Mouse (Mus musculus) cerebellum, adult (tissue): ENCODE measurements around the gene Foxk2.

Source experiments
- ATAC-seq: cut with Nextera tagmentation; 2 replicates; pipeline ENCODE4 v1.9.2; 2017; ENCODE audit warnings: mild to moderate bottlenecking, moderate library complexity, mixed read lengths; ENCODE audit not compliant: insufficient number of reproducible peaks, low FRiP score, low TSS enrichment

The Foxk2 gene

DNA sequence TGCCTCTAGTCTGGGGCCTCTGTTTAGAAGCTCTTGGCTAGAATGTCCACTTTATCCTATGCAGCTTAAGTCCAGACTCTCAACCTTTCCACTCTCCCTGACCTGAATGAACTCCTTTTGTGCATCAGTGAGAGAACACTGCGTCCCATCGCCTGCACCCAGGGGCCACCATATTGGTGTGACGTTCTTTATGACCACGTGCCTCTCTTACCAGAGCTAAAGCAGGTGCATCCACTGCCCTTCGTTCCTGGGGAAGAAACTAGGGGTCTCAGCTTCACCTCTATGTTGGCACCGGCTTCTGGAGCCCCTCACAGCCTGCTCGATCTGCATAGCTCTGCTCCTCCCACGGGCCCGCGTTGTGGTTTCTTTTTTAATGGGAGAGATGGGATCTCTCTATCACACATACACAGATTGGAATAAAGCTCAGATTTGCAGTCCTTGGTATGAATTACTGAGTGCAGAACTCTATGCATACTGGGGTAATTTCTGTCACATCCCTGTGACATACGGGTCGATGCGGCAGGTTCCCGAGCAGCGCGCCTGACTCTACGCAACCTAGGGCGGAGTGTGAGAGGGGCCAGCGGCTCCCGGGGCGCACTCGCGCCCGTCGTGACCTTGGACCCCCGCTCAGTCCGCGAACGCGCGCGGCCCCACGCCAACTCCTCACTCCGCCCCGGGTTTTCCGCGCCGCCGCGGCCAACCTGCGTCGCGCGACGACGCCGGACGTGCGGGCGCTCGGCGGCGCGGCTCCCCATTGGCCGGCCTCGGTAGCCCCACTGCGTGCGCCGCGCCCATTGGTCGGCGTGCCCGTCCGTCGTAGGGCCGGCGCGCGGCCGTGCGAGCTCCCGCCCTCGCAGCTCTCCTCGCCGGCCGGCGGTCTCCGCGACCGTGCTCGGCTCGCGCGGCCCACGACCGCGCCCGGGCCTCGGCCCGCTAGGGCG lies at the start of gene Foxk2:
TSS of gene Foxk2 (plus strand) at position 831 of the 941 bp plus-strand sequence.
- peak; percentile 96 for ATAC-seq

DNA sequence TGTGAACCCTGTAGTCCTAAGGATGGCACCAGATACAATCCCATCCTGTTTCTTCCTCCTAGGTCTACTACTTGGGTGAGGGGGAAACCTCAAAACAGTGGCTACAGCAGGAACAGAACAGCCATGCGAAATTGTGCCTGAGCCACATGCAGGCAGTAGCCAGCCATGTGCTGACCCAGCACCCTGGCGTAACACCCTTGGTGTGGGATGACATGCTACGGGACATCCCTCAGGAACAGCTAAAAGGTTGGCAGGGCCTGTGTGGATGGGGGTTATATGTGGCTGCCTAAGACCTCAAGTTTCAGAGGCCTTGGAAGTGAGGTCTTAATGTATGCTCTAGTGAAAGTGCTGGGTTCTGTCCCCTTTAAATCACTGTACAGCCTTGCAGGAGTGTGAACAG lies 43.0 kb upstream of the Foxk2 start:
- no peak for ATAC-seq

DNA sequence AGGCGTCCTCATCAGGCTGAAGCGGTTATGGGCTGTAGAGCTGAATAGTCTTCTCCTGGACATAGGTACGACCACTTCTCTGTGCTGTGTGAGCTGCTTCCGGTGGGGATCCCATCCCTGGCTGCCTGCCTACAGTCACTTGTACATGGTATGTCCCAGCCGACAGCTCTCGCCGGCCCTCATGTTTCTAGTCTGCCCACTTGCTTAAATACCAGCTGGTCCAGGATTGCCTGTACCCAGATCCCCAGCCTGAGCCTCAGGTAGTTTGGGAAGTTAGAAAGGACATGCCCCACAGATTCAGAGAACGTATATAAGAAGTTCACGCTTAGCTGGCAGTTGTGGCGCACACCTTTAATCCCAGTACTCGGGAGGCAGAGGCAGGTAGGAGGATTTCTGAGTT lies 40.0 kb upstream of the Foxk2 start:
- no peak for ATAC-seq

- no peak for ATAC-seq
Observed at GRCm38 (mm10) chr11:121220771-121221170, 39.0 kb upstream of the Foxk2 start.

- peak; percentile 54; the same call in 1 of the 2 replicates for ATAC-seq
Observed at GRCm38 (mm10) chr11:121221321-121222010, 38.3 kb upstream of the Foxk2 start.

DNA sequence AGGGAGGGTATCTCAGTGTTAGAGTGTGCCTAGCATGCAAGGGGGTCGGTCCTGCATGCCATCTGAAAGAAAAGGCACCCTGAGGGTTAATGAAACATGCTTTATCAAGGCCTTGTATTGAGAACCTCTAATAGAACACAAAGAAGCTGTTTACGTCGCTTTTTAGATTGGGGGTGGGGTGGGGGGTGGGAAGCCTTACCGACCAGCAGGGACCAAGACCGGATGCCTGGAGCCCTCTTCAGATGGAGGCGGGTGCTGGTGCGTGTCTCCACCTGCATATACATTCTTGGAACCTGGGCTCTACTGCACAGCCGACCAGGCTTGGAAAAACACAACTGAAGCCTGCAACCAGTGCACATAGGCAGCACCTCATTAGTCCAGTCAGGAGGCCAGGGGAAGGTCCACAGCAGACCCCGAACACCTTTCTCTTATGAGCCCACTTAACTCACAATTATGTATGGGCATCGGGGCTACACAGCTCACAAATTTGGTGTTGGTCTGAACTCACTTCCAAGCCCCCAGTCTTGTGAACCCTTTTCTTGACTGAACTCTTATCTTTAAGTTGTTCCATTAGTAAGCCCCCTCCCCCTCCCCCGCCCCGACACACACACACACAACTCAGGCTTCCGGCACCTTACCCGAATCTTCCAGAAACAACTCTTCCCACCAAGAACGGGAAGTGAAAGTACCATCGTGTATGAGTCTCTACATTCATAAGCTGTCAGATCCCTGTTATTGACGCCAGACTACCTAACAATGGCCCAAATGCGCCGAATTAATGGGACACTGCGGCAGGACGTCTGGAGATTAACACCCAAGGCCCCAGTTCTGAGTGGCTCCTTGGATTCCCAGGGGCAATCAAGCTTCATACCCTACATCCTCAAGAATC lies 31.4 kb upstream of the Foxk2 start:
- ATAC-seq = no peak

DNA sequence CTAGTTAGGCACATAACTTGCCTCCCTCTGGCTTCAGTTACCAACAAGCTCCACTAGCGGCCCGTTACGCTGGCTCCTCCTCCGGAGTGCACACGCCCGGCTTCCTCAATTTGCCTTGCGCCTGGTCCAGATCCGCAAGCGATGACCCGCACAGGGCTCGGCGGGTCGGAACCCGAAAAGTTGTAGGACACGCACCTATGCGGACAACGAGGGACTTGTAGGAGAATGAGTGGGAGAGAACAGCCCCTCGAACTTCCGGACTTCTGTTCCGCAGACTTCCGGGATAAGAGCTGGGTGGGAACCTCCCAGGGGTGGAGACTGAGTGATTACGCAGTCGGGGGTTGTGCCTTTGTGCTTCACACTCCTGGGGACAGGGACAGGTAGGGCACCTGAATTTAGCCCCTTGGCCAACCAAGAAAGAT lies 30.8 kb upstream of the Foxk2 start, which contains the start of gene Cybc1:
TSS of gene Cybc1 (minus strand) at position 305 of the 422 bp plus-strand sequence.
- ATAC-seq = peak; percentile 82; the same call in 1 of the 2 replicates

- no peak for ATAC-seq
Observed at GRCm38 (mm10) chr11:121231191-121231590, 28.6 kb upstream of the Foxk2 start.

- no peak for ATAC-seq
Observed at GRCm38 (mm10) chr11:121231628-121232291, 28.0 kb upstream of the Foxk2 start.

GRCm38 (mm10) chr11:121232706-121233105 lies 27.1 kb upstream of the Foxk2 start:
- no peak for ATAC-seq

DNA sequence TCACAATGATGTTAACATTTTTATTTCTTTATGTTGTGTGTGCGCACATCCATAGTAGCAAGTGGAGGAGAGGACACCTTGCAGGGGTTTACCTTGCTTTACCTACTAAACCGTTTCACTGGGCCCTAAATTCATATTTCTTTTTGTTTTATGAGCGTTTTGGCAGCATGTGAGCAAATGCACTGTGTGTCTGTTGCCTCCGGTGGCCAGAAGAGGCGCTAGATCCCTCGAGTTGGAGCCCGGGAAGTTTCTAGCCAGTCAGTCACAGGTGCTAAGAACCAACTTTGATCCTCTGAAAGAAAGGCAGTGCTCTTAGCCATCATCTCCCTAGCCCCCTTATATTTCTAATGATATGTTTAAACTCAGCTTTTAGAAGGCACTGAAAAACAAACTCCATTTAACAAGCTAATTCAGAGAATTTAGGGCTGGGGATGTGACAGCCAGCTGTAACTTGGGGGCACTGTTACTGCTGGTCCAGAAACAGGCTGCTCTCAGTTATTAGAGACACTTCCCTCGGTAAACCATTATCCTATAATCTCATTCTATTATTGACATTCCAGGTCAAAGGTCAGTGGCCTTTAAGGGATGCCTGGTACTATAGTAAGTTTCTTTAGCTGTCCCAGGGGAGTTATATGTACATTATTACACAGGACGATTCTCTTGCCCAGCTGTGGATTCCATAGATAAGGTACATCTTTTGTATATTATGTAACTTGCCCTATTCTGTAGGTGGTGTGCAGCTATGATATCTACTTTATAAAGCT lies 24.1 kb upstream of the Foxk2 start:
- no peak for ATAC-seq

DNA sequence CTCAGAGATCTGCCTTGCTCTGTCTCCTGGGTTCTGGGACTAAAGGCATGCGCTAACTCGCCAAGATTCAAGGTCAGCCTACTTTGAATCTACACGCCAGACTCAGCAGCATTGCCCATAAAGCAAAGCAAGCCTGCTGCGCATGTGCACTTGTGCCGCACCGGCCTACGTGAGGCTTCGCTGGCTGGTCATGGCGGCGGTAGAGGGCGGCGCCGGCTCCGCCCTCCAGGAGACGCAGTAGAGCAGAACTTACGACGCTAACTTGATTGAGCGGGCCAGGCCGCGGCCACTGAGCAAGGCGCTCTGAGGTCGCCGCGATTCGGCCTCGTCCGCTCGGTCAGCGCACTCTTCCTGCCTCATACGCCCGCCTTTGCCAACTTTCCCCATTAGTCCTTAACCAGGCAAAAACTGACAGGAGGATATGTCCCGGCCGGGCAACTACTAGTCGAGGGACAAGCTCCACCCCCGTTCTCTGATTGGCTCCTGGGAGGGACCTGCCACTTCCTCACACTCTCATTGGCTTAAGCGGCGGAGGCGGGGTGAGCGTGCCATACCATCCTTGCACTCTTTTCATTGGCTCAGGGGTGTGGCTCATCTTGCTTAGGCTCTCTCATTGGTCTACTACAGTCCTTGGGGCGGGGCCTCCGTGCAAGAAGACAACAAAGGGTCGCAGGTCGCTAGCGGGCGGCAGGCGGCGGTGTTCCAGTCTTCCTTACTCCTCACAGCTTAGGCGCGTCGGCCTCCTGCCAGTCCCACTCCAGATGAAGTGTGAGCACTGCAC lies 23.0 kb upstream of the Foxk2 start, which contains the start of gene Narf:
TSS of gene Narf (plus strand) at position 690 of the 781 bp plus-strand sequence.
- ATAC-seq = peak; percentile 99

GRCm38 (mm10) chr11:121237345-121238128 lies 22.3 kb upstream of the Foxk2 start:
- no peak for ATAC-seq

- ATAC-seq = no peak
Observed at GRCm38 (mm10) chr11:121239669-121240068, 20.1 kb upstream of the Foxk2 start.

DNA sequence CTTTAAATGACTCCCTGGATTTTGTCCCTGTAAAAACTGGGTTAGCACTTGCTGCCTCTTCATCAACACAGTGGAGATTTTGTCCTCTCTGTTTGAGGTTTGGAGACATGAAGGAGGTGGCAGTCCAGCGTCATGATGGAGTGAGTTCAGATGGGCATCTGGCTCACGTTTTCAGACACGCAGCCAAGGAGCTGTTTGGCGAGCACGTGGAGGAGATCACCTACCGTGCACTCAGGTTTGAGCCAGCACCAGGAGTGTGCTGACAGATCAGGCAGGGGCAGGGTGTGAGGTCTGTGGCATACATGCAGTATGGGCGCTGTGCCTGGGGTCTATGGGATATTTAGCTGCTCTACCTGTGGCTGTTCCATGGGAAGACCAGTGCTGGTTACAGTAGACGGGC lies 9.6 kb upstream of the Foxk2 start:
- ATAC-seq = no peak

DNA sequence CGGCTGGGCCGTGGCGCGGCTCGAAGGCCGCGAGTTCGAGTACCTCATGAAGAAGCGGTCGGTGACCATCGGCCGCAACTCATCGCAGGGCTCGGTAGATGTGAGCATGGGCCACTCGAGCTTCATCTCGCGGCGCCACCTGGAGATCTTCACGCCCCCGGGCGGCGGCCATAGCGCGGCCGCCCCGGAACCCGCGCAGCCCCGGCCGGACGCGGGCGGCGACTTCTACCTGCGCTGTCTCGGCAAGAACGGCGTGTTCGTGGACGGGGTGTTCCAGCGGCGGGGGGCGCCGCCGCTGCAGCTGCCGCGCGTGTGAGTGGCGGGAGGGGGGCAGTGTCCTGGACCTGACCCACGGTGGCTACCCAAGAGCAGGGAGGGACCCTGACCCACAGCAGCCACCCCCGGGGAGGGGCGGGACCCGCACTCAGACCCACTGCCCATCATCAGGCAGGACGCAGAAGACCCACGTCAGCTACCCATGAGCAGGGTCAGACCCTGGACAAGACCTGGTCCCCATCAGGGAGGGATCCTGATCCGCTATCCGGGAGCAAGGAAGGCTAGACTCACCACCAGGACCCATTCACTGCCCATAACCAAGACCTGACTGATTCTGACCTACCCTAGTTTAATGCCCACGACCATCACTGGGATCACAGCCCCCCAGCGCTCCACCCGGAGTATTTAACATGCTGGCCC lies 569 bp downstream of the Foxk2 start:
- ATAC-seq = peak; percentile 8; the same call in 1 of the 2 replicates

GRCm38 (mm10) chr11:121261074-121261473 lies 1.3 kb downstream of the Foxk2 start:
- no peak for ATAC-seq
